Mouse (Mus musculus) erythroblast, embryonic 14.5 days (primary cell): ENCODE data around the gene Nln.

Experiments
- GATA1 ChIP-seq: IDR thresholded peaks from 2 replicates; pipeline ENCODE4 v1.6.1; 2012; ENCODE audit warnings: low read length, inconsistent platforms, mixed read lengths
- TAL1 ChIP-seq: IDR thresholded peaks from 3 replicates; pipeline ENCODE4 v1.6.1; 2012; ENCODE audit warnings: low read length, inconsistent platforms, mixed read lengths

DNA sequence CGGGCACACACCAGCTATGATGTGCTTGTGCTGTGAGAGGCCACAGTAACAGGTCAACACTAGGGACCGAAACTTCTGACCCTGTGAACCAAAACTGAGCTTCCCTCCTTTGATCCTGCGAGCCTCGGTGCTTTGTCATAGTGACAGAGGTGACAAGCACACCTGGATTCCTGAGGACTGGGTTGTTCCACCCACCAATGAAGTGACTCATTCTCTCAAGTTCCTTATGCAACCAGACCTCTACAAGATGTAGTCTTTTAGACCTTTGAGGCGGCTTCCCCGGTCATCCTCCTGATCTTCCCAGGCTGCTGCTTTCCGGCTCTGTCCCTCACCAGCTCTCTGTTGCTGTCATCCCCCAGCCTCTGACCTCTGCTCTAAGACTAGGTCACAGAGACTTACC is 26.9 kb downstream of the Nln start:
- TF ChIP-seq TAL1 = no peak
- TF ChIP-seq GATA1 = no peak
